Mouse (Mus musculus): Measurements from ENCODE around the gene Mfap2. TPM values are rescaled to one million over a fixed set of nuclear protein-coding genes. Genes with fewer than 3 reads are reported as not detected.
A peak's percentile ranks its signal among the peaks of the same experiment; 100 is the strongest.

Mfap2 gene
- total RNA-seq, 1 experiment from 2014 or later = not detected

GRCm38 (mm10) chr4:140986024-140986710, 24.1 kb upstream of the Mfap2 start:
- no peak for ATAC-seq (replicated peaks; ENCODE audit: insufficient number of reproducible peaks, low FRiP score, low TSS enrichment, poor library complexity, severe bottlenecking)

GRCm38 (mm10) chr4:140986711-140987395, 23.4 kb upstream of the Mfap2 start, which contains the start of gene Atp13a2:
Atp13a2 (plus strand) TSS chr4:140986873.
- ATAC-seq (replicated peaks; ENCODE audit: insufficient number of reproducible peaks, low FRiP score, low TSS enrichment, poor library complexity, severe bottlenecking) = 0 out of 2 replicates have a peak, but pooled peaks have one; percentile 31

GRCm38 (mm10) chr4:140987476-140987875, 22.7 kb upstream of the Mfap2 start:
- ATAC-seq (replicated peaks; ENCODE audit: insufficient number of reproducible peaks, low FRiP score, low TSS enrichment, poor library complexity, severe bottlenecking) = no peak

GRCm38 (mm10) chr4:140988706-140989290, 21.4 kb upstream of the Mfap2 start:
- ATAC-seq (replicated peaks; ENCODE audit: insufficient number of reproducible peaks, low FRiP score, low TSS enrichment, poor library complexity, severe bottlenecking) = peak; percentile 81

- no peak for ATAC-seq (replicated peaks; ENCODE audit: insufficient number of reproducible peaks, low FRiP score, low TSS enrichment, poor library complexity, severe bottlenecking)
Observed at GRCm38 (mm10) chr4:140989447-140989846, 20.8 kb upstream of the Mfap2 start.

- ATAC-seq (replicated peaks; ENCODE audit: insufficient number of reproducible peaks, low FRiP score, low TSS enrichment, poor library complexity, severe bottlenecking) = no peak
Observed at GRCm38 (mm10) chr4:140992215-140992614, 18.0 kb upstream of the Mfap2 start.

GRCm38 (mm10) chr4:140993846-140994245, 16.4 kb upstream of the Mfap2 start:
- no peak for ATAC-seq (replicated peaks; ENCODE audit: insufficient number of reproducible peaks, low FRiP score, low TSS enrichment, poor library complexity, severe bottlenecking)

- peak; percentile 59; the same call in 1 of the 2 replicates for ATAC-seq (replicated peaks; ENCODE audit: insufficient number of reproducible peaks, low FRiP score, low TSS enrichment, poor library complexity, severe bottlenecking)
Observed at GRCm38 (mm10) chr4:140995811-140996210, 14.4 kb upstream of the Mfap2 start.

GRCm38 (mm10) chr4:140996812-140997211, 13.4 kb upstream of the Mfap2 start:
- ATAC-seq (replicated peaks; ENCODE audit: insufficient number of reproducible peaks, low FRiP score, low TSS enrichment, poor library complexity, severe bottlenecking) = no peak

- ATAC-seq (replicated peaks; ENCODE audit: insufficient number of reproducible peaks, low FRiP score, low TSS enrichment, poor library complexity, severe bottlenecking) = no peak
Observed at GRCm38 (mm10) chr4:141005983-141006382, 4.2 kb upstream of the Mfap2 start.

- no peak for ATAC-seq (replicated peaks; ENCODE audit: insufficient number of reproducible peaks, low FRiP score, low TSS enrichment, poor library complexity, severe bottlenecking)
Observed at GRCm38 (mm10) chr4:141008028-141008427, 2.2 kb upstream of the Mfap2 start.

GRCm38 (mm10) chr4:141010526-141010925, 308 bp downstream of the Mfap2 start:
- no peak for ATAC-seq (replicated peaks; ENCODE audit: insufficient number of reproducible peaks, low FRiP score, low TSS enrichment, poor library complexity, severe bottlenecking)

- ATAC-seq (replicated peaks; ENCODE audit: insufficient number of reproducible peaks, low FRiP score, low TSS enrichment, poor library complexity, severe bottlenecking) = no peak
Observed at GRCm38 (mm10) chr4:141010941-141011429, 767 bp downstream of the Mfap2 start.

GRCm38 (mm10) chr4:141011556-141012328, 1.5 kb downstream of the Mfap2 start:
- ATAC-seq (replicated peaks; ENCODE audit: insufficient number of reproducible peaks, low FRiP score, low TSS enrichment, poor library complexity, severe bottlenecking) = no peak

- no peak for ATAC-seq (replicated peaks; ENCODE audit: insufficient number of reproducible peaks, low FRiP score, low TSS enrichment, poor library complexity, severe bottlenecking)
Observed at GRCm38 (mm10) chr4:141012558-141012957, 2.3 kb downstream of the Mfap2 start.

GRCm38 (mm10) chr4:141014114-141014513, 3.9 kb downstream of the Mfap2 start:
- no peak for ATAC-seq (replicated peaks; ENCODE audit: insufficient number of reproducible peaks, low FRiP score, low TSS enrichment, poor library complexity, severe bottlenecking)

- no peak for ATAC-seq (replicated peaks; ENCODE audit: insufficient number of reproducible peaks, low FRiP score, low TSS enrichment, poor library complexity, severe bottlenecking)
Observed at GRCm38 (mm10) chr4:141014856-141015255, 4.6 kb downstream of the Mfap2 start.

GRCm38 (mm10) chr4:141015356-141015755, 5.1 kb downstream of the Mfap2 start:
- ATAC-seq (replicated peaks; ENCODE audit: insufficient number of reproducible peaks, low FRiP score, low TSS enrichment, poor library complexity, severe bottlenecking) = no peak

- no peak for ATAC-seq (replicated peaks; ENCODE audit: insufficient number of reproducible peaks, low FRiP score, low TSS enrichment, poor library complexity, severe bottlenecking)
Observed at GRCm38 (mm10) chr4:141016311-141016710, 6.1 kb downstream of the Mfap2 start.

Data from monocyte, adult 5-6 weeks (primary cell).